Mouse (Mus musculus): ENCODE data around the gene Hist1h2ab.

- no peak for TF ChIP-seq CTCF (IDR thresholded peaks at IDR 0.05; ENCODE audit: low read depth, low read length)
- TF ChIP-seq EP300 (IDR thresholded peaks at IDR 0.05; ENCODE audit: insufficient read depth, low read depth, low read length): no peak
Observed at GRCm38 (mm10) chr13:23764324-23765171, 13.6 kb downstream of the Hist1h2ab start.

Data from ES-Bruce4 (cell line).